Mouse (Mus musculus) neural tube, embryonic 15.5 days (tissue): ENCODE measurements around the gene Lrp1. TPM values are rescaled to one million over a fixed set of nuclear protein-coding genes. Genes with fewer than 3 reads are reported as not detected.

ENCODE experiments used
- ATAC-seq: fragments of 200-750 bp; cut with Nextera tagmentation; 2 replicates; pipeline ENCODE4 v1.8.0; 2017; ENCODE audit warnings: mild to moderate bottlenecking, moderate TSS enrichment, moderate library complexity; ENCODE audit not compliant: low FRiP score
- H3K27ac ChIP-seq: fragments of 300-500 bp; sonication (generic); replicated peaks from 2 replicates; pipeline ENCODE4 v1.5.1; 2015; ENCODE audit warnings: mild to moderate bottlenecking, inconsistent platforms
- H3K27me3 ChIP-seq: fragments of 300-500 bp; sonication (generic); replicated peaks from 2 replicates; pipeline ENCODE4 v1.6.1; 2015; ENCODE audit warnings: inconsistent platforms
- H3K36me3 ChIP-seq: fragments of 300-500 bp; sonication (generic); 2 replicates; pipeline ENCODE4 v1.6.1; 2015; ENCODE audit warnings: inconsistent platforms
- H3K4me1 ChIP-seq: fragments of 300-500 bp; sonication (generic); 2 replicates; pipeline ENCODE4 v1.6.1; 2015; ENCODE audit warnings: inconsistent platforms
- H3K4me2 ChIP-seq: fragments of 300-500 bp; sonication (generic); 2 replicates; pipeline ENCODE4 v1.6.1; 2015; ENCODE audit warnings: inconsistent platforms, mild to moderate bottlenecking, moderate library complexity
- H3K4me3 ChIP-seq: fragments of 300-500 bp; sonication (generic); replicated peaks from 2 replicates; pipeline ENCODE4 v1.5.1; 2015; ENCODE audit warnings: mild to moderate bottlenecking, inconsistent platforms
- H3K9ac ChIP-seq: fragments of 300-500 bp; sonication (generic); replicated peaks from 2 replicates; pipeline ENCODE4 v1.6.1; 2015; ENCODE audit warnings: mild to moderate bottlenecking, inconsistent platforms
- H3K9me3 ChIP-seq: fragments of 300-500 bp; sonication (generic); replicated peaks from 2 replicates; pipeline ENCODE4 v1.6.1; 2016; ENCODE audit warnings: inconsistent platforms
- WGBS: fragments of 180-500 bp; shearing (Covaris S2); methylation state at CpG from one replicate; pipeline ENCODE4 v1.1.7; 2015; ENCODE audit warnings: mixed read lengths; 5-methylcytosine and 5-hydroxymethylcytosine counted together
- polyA plus RNA-seq: library from polyadenylated mRNA; unstranded; fragments of >200 nt; fragmentation: Nextera tagmentation; extraction: Ambion mirVana; gene quantifications from 2 replicates; pipeline ENCODE4 v1.2.1, GENCODE M21; 2015

Gene Lrp1
- polyA plus RNA-seq, 1 experiment from 2014 or later: 108 TPM

DNA sequence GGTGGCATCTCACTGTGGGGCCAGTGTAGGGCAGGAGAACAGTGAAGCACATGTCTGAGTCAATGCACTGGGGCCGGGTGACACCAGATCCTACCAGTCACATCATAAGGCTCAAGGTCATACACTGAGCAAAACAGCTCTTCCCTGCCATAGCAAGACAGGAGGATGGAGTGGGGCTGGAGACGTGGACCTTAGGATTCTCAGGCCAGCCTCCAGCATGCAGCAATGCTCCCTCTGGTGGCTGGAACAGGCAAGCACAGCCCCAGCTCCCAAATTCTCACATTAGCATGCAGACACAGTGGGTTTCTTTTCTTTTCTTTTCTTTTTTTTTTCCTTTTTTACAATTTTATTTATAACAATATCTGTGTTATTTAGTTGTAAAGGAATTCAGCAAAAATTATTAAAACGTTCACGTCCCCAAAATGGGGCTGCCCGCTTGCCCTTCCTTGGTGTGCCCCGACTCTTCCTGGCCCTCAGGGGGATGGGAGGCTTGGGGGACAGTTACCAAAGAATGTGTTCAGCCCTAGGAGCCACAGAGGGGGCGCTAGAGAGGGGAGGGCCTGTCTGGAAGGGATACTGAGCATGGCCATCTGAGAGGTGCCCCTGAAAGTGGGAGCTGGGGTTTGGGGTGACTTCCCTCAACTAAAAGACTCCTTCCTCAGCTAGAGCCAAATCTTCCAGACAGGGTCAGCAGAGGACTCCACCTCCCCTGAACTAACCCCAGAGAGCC is 82.9 kb downstream of the Lrp1 start:
- peaks cover 47% of the 10 kb centered on the region for H3K4me1 ChIP-seq
- H3K4me2 ChIP-seq: no peak overlapping the region
- H3K4me3 ChIP-seq: no peak overlapping the region
- peaks cover 46% of the 10 kb centered on the region for H3K36me3 ChIP-seq
- 0 out of 2 replicates have a peak, but pooled peaks cover 2% of the 10 kb centered on the region for H3K27me3 ChIP-seq
- H3K9me3 ChIP-seq: no peaks in the 10 kb centered on the region
- H3K27ac ChIP-seq: peak overlapping the region; percentile 64; the same call in 1 of the 2 replicates
- 24% methylated on average over 7 of the region's 7 CpGs for WGBS
- H3K9ac ChIP-seq: no peak overlapping the region
- ATAC-seq: peak; percentile 15; the same call in 1 of the 2 replicates

DNA sequence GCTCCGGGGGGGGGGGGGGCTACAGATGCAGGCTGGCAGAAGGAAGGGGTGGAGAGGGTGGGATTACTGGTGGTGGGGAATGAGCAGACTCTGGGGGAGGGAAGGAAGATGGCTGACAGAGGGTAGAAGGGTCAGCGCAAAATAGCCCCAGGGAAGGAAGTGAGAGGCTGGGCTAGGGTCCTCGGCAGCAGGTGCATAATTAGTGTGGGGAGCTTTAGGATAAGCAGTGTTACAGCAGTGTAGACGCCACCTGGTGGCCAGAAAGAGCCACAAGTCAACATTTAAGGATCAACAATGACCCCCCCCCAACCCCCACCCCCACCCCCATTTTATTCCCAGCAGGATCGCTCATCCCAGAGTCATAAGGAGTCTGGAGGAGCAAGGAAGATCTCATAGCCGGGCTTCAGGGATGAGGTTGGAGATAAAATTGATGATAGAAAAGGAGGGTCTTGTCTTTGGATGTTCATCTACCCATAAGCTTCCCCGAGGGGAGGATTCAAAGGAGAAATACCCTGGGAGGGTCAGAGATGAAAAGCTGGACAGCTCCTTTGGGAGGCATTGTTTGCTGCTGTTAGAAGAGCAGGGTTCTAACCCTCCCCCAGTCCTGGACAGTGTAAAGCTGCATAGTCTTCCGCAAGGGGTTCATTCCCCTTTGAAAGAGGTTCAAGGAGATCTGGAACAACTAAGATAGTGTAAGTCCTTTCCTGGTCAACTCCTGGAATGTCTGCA is 84.2 kb downstream of the Lrp1 start:
- WGBS: 10% methylated on average over 8 of the region's 8 CpGs
- 0 out of 2 replicates have a peak overlapping the region, but pooled peaks have one; percentile 5 for H3K9ac ChIP-seq
- peaks cover 34% of the 10 kb centered on the region for H3K36me3 ChIP-seq
- 0 out of 2 replicates have a peak, but pooled peaks cover 2% of the 10 kb centered on the region for H3K27me3 ChIP-seq
- peak overlapping the region; percentile 54; the same call in 1 of the 2 replicates for H3K27ac ChIP-seq
- ATAC-seq: peak; percentile 16; the same call in 1 of the 2 replicates
- no peak overlapping the region for H3K4me3 ChIP-seq
- H3K4me2 ChIP-seq: peak overlapping the region; percentile 25; the same call in 1 of the 2 replicates
- H3K4me1 ChIP-seq: peaks cover 56% of the 10 kb centered on the region
- no peaks in the 10 kb centered on the region for H3K9me3 ChIP-seq

DNA sequence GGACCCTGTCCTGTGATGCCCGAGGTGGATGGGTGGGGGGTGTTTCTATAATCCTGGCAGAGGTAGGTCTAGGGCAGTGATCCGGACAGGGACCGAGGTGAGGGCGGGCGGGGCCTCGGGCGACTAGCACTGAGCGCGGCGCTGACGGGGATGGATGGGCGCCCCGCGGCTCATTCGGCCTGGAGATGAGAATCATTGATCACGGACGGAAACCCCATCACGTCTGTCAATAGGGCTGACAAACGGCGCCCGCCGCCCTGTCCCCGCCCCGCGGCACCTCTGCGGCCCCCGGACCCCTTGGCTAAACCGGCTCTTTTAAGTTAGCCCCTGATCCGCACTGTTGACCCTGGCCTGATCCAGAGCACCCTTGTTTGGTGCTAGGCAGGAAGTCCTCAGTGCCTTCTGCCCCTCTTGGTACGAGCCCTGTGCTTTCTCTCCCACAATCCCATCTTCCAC is 86.0 kb downstream of the Lrp1 start:
- H3K9me3 ChIP-seq: no peaks in the 10 kb centered on the region
- peak overlapping the region; percentile 60 for H3K4me3 ChIP-seq
- peaks cover 74% of the 10 kb centered on the region for H3K4me1 ChIP-seq
- WGBS: under 1% methylated on average over 30 of the region's 30 CpGs
- peak; percentile 1; the same call in 1 of the 2 replicates for ATAC-seq
- H3K36me3 ChIP-seq: peaks cover 17% of the 10 kb centered on the region
- 0 out of 2 replicates have a peak, but pooled peaks cover 2% of the 10 kb centered on the region for H3K27me3 ChIP-seq
- peak overlapping the region; percentile 66 for H3K9ac ChIP-seq
- peak overlapping the region; percentile 60 for H3K27ac ChIP-seq
- H3K4me2 ChIP-seq: peak overlapping the region; percentile 94

DNA sequence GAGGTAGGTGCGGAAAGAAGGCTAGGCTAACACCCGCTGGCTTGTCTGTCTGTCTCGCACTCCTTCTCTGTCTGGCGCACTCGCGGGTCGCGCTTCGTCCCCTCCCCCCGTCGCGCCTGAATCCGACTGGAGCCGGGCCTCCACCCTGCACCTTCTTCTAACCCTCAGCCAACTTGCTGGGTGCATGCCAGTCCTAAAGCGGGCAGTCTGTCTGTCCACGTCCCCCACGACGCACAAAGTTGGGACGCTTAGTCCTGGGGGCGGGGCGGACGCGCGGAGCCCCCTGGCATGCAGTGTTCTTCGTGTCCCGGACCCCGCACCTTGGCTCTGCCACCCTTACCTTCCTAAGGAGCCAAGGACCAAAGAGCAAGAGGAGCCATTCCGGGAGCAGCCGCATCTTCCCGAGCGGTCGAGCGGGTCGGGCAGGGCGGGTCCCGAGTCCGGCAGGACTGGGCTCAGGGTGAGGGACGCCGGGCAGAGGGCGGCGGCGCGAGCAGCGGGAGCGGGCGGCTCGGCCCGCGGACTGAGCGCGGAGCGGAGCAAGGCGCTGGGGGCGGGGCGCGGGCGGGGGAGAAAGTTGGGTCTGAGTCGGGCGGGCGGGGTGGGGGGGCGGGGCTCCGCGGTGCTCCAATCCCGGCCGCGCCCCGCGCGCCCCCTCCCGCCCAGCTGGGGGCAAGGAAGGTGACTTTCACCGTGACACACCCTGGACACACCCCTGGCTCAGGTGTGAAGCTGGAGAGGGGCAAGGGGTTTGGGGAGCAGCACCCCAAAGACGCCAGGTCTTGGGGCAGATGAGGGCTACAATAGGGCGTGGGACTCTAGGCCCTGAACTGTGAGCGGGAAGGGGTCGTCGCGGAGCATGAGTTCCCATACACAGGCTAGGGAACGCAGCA is 86.7 kb downstream of the Lrp1 start, which contains the start of gene Nxph4:
TSS of gene Nxph4 (minus strand) at position 524 of the 893 bp plus-strand sequence.
- H3K4me3 ChIP-seq: peak within 1 kb of the TSS; percentile 60
- H3K27ac ChIP-seq: peak within 1 kb of the TSS; percentile 70
- under 1% methylated on average over 71 of the region's 78 CpGs for WGBS
- ATAC-seq: peak; percentile 15; the same call in 1 of the 2 replicates
- H3K4me2 ChIP-seq: peak within 1 kb of the TSS; percentile 94
- H3K27me3 ChIP-seq: 0 out of 2 replicates have a peak, but pooled peaks cover 2% of the 10 kb centered on the region
- H3K9me3 ChIP-seq: no peaks in the 10 kb centered on the region
- peak within 1 kb of the TSS; percentile 66 for H3K9ac ChIP-seq
- H3K4me1 ChIP-seq: peaks cover 81% of the 10 kb centered on the region
- H3K36me3 ChIP-seq: peaks cover 10% of the 10 kb centered on the region

DNA sequence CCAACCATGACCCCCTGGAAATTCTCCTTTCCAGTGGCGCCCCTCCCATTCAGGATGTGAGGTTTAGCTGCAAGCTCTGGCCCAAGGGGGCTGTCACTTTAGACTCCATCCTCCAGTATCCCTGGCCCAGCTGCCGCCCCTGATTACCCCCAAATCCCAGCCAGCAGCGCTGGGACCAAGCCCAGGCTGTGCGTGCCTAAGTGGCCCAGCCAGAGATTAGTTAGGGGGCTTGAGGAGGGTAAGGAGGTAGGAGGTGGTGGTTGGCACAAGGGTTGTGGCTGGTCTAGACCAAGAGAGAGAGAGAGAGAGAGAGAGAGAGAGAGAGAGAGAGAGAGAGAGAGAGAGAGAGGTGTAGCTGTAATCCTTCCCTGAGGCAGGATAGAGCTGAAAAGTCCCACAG is 89.4 kb downstream of the Lrp1 start:
- Histone ChIP-seq H3K9ac (0 out of 2 replicates have a peak overlapping the region, but pooled peaks have one; percentile 34), H3K9me3 (no peaks in the 10 kb centered on the region), H3K27me3 (peaks cover 2% of the 10 kb centered on the region; the same call in 1 of the 2 replicates), H3K4me1 (peaks cover 97% of the 10 kb centered on the region), H3K4me2 (peak overlapping the region; percentile 94), H3K36me3 (no peaks in the 10 kb centered on the region), H3K27ac (peak overlapping the region; percentile 70), H3K4me3 (peak overlapping the region; percentile 60)
- no peak for ATAC-seq
- WGBS: 7% methylated on average over 4 of the region's 4 CpGs

DNA sequence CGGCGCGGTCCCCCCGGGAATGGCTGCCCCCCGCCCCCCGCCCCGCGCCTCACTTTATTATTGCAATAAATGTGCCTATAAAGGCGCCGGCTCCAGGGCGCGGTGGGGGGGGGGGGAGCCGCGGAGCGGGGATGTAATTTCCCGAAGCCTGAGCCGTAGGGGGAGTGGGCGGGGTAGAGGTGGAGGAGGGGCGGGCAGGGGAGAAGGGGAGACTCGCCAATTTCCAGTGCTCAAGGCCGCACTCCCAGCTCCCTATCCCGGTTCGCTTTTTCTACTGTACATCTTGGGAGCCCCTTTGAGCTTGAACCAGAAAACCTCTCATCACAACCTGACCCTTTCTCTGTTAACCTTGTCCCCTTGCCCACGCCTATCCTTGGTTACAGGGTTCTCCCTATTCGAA is 90.0 kb downstream of the Lrp1 start:
- WGBS: 0% methylated on average over 17 of the region's 25 CpGs
- Histone ChIP-seq H3K36me3 (no peaks in the 10 kb centered on the region), H3K4me3 (peak overlapping the region; percentile 60), H3K4me2 (peak overlapping the region; percentile 94), H3K27ac (peak overlapping the region; percentile 70), H3K9ac (peak overlapping the region; percentile 34; the same call in 1 of the 2 replicates), H3K27me3 (peaks cover 2% of the 10 kb centered on the region; the same call in 1 of the 2 replicates), H3K4me1 (peaks cover 97% of the 10 kb centered on the region), H3K9me3 (no peaks in the 10 kb centered on the region)
- ATAC-seq: no peak

DNA sequence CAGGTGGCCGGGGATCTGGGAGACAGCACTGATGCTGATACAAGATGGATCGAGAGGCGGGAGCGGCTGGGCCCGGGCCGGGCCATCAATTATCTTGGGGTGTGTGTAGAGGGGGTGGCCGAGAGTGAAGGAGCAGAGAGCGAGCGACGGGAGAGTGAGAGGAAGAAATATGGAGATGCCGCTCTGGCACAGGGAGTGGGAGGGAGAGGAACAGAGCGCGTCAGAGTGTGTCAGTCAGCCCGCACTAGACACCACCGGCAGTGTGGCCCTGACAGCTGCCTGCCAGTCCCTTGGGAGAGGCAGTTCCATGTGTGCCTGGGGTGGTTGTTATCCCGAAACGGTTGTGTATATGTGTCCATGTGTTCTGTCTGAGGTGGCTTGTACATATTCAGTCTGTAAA is 93.5 kb downstream of the Lrp1 start:
- Histone ChIP-seq H3K9me3 (no peaks in the 10 kb centered on the region), H3K27me3 (peaks cover 5% of the 10 kb centered on the region; the same call in 1 of the 2 replicates), H3K36me3 (no peaks in the 10 kb centered on the region), H3K27ac (peak overlapping the region; percentile 70), H3K4me1 (peaks cover 83% of the 10 kb centered on the region), H3K9ac (peak overlapping the region; percentile 31), H3K4me3 (peak overlapping the region; percentile 7; the same call in 1 of the 2 replicates), H3K4me2 (peak overlapping the region; percentile 94)
- ATAC-seq: peak; percentile 3; the same call in 1 of the 2 replicates
- WGBS: 2% methylated on average over 17 of the region's 17 CpGs

DNA sequence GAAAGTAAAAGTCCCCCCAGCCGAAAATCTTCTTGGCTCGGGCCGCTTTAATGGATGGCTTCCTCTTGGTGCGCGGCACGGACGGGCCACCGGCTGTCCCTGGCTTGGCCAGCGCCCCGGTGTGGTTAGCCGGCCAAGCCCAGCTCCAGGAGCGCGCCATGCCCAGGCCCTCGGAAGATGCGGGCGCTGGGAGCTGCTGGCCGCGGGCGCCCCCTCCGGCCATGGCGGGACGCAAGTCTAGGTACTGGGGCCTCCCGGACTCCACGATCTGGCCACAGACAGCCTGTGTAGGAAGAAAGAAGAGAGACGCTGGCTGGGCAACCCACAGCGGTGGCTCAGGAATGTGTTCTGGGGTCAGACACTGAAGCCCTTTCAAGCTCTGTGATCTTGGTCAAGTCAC is 94.3 kb downstream of the Lrp1 start:
- Histone ChIP-seq H3K27me3 (peaks cover 5% of the 10 kb centered on the region; the same call in 1 of the 2 replicates), H3K4me3 (peak overlapping the region; percentile 17; the same call in 1 of the 2 replicates), H3K9me3 (no peaks in the 10 kb centered on the region), H3K4me1 (peaks cover 80% of the 10 kb centered on the region), H3K27ac (peak overlapping the region; percentile 70; the same call in 1 of the 2 replicates), H3K4me2 (peak overlapping the region; percentile 94), H3K36me3 (no peaks in the 10 kb centered on the region), H3K9ac (0 out of 2 replicates have a peak overlapping the region, but pooled peaks have one; percentile 18)
- whole genome bisulfite sequencing: 2% methylated on average over 26 of the region's 26 CpGs
- ATAC-seq: no peak

DNA sequence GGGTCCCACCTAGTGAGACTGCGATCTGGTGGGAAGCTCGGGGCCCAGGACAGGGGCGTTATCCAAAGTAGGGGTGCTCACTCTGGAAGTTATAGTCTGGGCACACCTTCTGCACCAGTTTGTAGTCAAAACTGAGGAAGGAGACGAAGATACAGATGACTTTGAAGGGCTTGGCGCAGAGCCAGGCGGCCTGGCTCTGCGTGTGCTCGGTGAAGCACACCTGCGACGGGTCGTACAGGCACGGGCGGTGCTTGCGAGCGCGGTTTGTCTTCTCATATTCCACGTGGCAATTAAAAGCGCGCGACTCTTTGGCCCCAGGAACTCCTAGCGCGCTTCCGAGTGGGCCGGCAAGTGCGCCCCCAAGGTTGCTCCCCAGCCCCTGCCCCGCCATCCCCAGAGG is 94.9 kb downstream of the Lrp1 start:
- Histone ChIP-seq H3K27ac (no peak overlapping the region; the same call in 1 of the 2 replicates), H3K4me3 (peak overlapping the region; percentile 17; the same call in 1 of the 2 replicates), H3K36me3 (no peaks in the 10 kb centered on the region), H3K9me3 (no peaks in the 10 kb centered on the region), H3K4me2 (peak overlapping the region; percentile 94), H3K27me3 (peaks cover 5% of the 10 kb centered on the region; the same call in 1 of the 2 replicates), H3K4me1 (peaks cover 80% of the 10 kb centered on the region), H3K9ac (0 out of 2 replicates have a peak overlapping the region, but pooled peaks have one; percentile 18)
- 3% methylated on average over 26 of the region's 26 CpGs for WGBS
- no peak for ATAC-seq

DNA sequence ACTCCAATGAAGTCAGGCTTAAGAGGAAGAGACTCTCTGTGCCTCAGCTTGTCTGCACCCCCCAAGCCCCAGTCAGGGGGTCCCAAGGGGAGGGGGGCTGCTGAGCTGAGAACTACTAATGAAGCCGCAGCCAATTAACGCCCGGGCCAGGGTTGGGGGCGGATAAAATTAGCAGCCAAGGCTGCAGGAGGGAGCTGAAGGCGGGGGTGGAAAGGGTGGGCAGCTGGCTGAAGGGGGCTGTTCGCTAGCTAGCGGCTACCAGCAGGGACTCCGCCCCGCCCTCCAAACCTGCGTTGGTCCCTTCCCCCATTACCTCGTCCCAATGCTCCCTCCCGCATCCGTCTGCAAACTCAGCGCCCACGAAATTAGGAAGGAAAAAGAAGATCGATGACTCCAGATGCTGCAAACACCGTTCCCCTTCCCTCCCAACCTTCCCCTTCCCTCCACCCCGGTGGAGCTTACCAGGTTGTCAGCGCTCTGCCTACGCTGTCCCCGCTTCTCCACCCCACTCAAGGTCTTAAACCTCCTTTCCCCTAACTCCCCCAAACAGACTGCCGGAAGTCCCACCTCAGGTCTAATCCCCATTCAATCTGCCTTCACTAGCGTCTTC is 96.2 kb downstream of the Lrp1 start:
- peaks cover 76% of the 10 kb centered on the region for H3K4me1 ChIP-seq
- 2% methylated on average over 23 of the region's 23 CpGs for WGBS
- no peak overlapping the region for H3K4me3 ChIP-seq

More for the DNA sequence above, 96.2 kb downstream of the Lrp1 start:
- no peak for ATAC-seq
- no peaks in the 10 kb centered on the region for H3K9me3 ChIP-seq
- H3K9ac ChIP-seq: no peak overlapping the region
- peaks cover 5% of the 10 kb centered on the region; the same call in 1 of the 2 replicates for H3K27me3 ChIP-seq
- peak overlapping the region; percentile 21 for H3K4me2 ChIP-seq
- peaks cover 3% of the 10 kb centered on the region; the same call in 1 of the 2 replicates for H3K36me3 ChIP-seq
- peak overlapping the region; percentile 9; the same call in 1 of the 2 replicates for H3K27ac ChIP-seq
